Mouse (Mus musculus) kidney, embryonic 15.5 days (tissue): ENCODE data around the gene Clec14a. TPM values are rescaled to one million over a fixed set of nuclear protein-coding genes. Genes with fewer than 3 reads are reported as not detected.

Experiments
- ATAC-seq: fragments of 200-750 bp; cut with Nextera tagmentation; replicated peaks from 2 replicates; pipeline ENCODE4 v1.8.0; 2017; ENCODE audit warnings: moderate TSS enrichment; ENCODE audit not compliant: low FRiP score
- H3K27ac ChIP-seq: fragments of 300-500 bp; sonication (generic); 2 replicates; pipeline ENCODE4 v1.5.1; 2015; ENCODE audit warnings: mild to moderate bottlenecking, inconsistent platforms
- H3K27me3 ChIP-seq: fragments of 300-500 bp; sonication (generic); 2 replicates; pipeline ENCODE4 v1.6.1; 2015; ENCODE audit warnings: inconsistent platforms
- H3K36me3 ChIP-seq: fragments of 300-500 bp; sonication (generic); 2 replicates; pipeline ENCODE4 v1.6.1; 2015; ENCODE audit warnings: inconsistent platforms
- H3K4me1 ChIP-seq: fragments of 300-500 bp; sonication (generic); 2 replicates; pipeline ENCODE4 v1.6.1; 2015; ENCODE audit warnings: inconsistent platforms
- H3K4me2 ChIP-seq: fragments of 300-500 bp; sonication (generic); 2 replicates; pipeline ENCODE4 v1.6.1; 2015; ENCODE audit warnings: moderate library complexity, mild to moderate bottlenecking, inconsistent platforms
- H3K4me3 ChIP-seq: fragments of 300-500 bp; sonication (generic); replicated peaks from 2 replicates; pipeline ENCODE4 v1.5.1; 2015; ENCODE audit warnings: mild to moderate bottlenecking, inconsistent platforms
- H3K9ac ChIP-seq: fragments of 300-500 bp; sonication (generic); 2 replicates; pipeline ENCODE4 v1.6.1; 2015; ENCODE audit warnings: mild to moderate bottlenecking, inconsistent platforms
- H3K9me3 ChIP-seq: fragments of 300-500 bp; sonication (generic); replicated peaks from 2 replicates; pipeline ENCODE4 v1.6.1; 2016; ENCODE audit warnings: inconsistent platforms
- WGBS: fragments of 180-500 bp; shearing (Covaris S2); methylation state at CpG from one replicate; pipeline ENCODE4 v1.1.7; 2015; ENCODE audit warnings: mixed read lengths; 5-methylcytosine and 5-hydroxymethylcytosine counted together
- polyA plus RNA-seq: library from polyadenylated mRNA; unstranded; fragments of >200 nt; fragmentation: Nextera tagmentation; extraction: Ambion mirVana; gene quantifications from 2 replicates; pipeline ENCODE4 v1.2.1, GENCODE M21; 2015

The Clec14a gene
- polyA plus RNA-seq, 1 experiment from 2014 or later, result 12.3 TPM

DNA sequence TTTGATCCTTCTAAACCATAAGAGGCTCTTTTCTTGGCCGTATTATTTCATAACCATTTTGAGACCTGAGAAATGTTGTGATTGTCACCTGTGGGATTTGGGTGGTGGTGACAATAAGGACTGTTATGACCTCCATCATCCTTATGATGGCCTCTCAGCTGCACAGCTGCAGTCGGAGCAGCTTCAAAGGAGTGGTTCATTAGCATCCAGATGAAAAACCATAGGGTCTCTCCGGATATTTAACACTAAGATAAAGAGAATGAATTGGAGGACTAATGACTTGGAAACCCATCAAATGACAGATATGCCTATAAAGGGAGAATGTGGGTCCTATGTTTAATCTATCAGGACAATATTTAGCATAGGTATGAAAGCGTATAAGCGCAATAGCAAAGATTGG lies 43.4 kb downstream of the Clec14a start:
- Histone ChIP-seq H3K27me3 (no peaks in the 10 kb centered on the region), H3K27ac (no peak overlapping the region), H3K4me2 (no peak overlapping the region), H3K36me3 (no peaks in the 10 kb centered on the region), H3K4me1 (no peaks in the 10 kb centered on the region), H3K4me3 (no peak overlapping the region), H3K9me3 (no peaks in the 10 kb centered on the region), H3K9ac (no peak overlapping the region)
- 71% methylated on average over 5 of the region's 5 CpGs for WGBS
- ATAC-seq, result no peak

DNA sequence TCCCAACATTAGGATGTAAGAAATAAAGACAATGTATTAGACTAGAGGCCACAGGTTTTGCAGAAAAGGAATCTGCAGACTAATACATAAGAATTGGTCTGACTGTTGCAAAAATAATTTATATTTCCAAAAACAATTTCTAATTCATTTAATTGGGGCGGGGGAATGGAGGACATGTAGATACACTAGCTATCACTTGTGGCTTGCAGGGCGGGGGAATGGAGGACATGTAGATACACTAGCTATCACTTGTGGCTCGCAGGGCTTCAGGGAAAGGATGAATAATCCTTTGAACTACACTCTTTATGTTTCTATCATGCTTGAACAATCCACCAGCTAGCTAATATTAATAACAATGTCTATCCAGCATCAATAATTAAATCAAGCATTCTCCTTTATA lies 50.0 kb downstream of the Clec14a start:
- Histone ChIP-seq H3K4me1 (peaks cover 8% of the 10 kb centered on the region), H3K36me3 (no peaks in the 10 kb centered on the region), H3K9me3 (no peaks in the 10 kb centered on the region), H3K4me2 (no peak overlapping the region), H3K9ac (no peak overlapping the region), H3K4me3 (no peak overlapping the region), H3K27me3 (no peaks in the 10 kb centered on the region), H3K27ac (no peak overlapping the region)
- no peak for ATAC-seq
- 82% methylated on average over 3 of the region's 3 CpGs for WGBS

DNA sequence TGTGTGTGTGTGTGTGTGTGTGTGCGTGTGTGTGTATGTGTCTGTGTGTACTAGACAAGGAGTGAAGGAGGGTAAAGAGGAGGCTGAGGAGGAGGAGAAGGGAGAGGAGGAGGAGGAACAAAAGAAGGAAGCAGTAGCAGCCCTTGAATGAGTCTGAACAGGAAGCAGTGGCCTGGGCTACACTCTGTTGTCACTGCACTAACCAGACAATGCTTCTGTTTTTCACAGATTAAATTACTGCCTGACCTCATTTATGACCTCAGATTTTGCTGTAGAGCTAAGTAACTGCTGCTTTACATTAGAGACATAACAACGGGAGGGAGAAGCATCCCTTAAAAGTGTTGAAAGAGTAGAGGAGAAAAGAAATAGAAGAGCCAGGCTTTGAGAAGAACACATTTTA lies 52.9 kb downstream of the Clec14a start:
- Histone ChIP-seq H3K9me3 (no peaks in the 10 kb centered on the region), H3K27me3 (peaks cover 27% of the 10 kb centered on the region), H3K4me1 (peaks cover 33% of the 10 kb centered on the region), H3K27ac (no peak overlapping the region), H3K9ac (no peak overlapping the region), H3K36me3 (no peaks in the 10 kb centered on the region), H3K4me3 (no peak overlapping the region), H3K4me2 (no peak overlapping the region)
- ATAC-seq, result no peak
- 47% methylated on average over 2 of the region's 2 CpGs for WGBS

Other genes starting within 250 kb of the Clec14a start
- gene Sstr1, start 57.5 kb downstream of the Clec14a start, polyA plus RNA-seq, result 1.1 and 1.5 TPM in 2 replicates